Comparison of ENCODE assay signal across 8 mouse cellular contexts in the genomic region with DNA sequence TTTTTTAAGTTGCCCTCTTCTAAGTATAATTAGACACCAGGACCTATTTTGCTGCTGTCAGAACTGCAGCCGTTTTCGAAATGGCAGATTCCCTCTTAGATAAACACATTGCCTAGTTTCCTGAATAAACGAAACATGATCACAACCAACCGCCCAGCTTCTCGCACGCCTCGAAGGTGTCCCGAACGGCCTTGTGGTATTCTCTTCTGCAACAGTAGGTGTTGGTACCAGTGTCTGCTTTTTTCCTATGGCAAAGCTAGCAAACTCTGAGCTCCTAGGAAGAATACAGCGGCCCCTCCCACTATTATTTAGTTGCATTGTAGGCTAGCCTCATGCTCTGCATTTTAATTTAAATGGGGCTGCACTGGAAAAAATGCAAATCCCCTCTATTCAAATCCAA. TPM values are rescaled to one million over a fixed set of nuclear protein-coding genes. Genes with fewer than 3 reads are reported as not detected.
DNase-seq lines count a peak whose midpoint lies in the region; ATAC-seq lines count a peak whose summit lies in the region.

No protein-coding gene starts in this region.

- no peaks in the 10 kb centered on the region for H3K9me3 ChIP-seq in heart, embryonic 11.5 days (replicated peaks; ENCODE audit: control insufficient read depth, low read length)
- no peaks in the 10 kb centered on the region for H3K9me3 ChIP-seq in liver, embryonic 16.5 days (replicated peaks; ENCODE audit: control insufficient read depth, low read length)

- no peaks in the 10 kb centered on the region for H3K27me3 ChIP-seq in heart, embryonic 11.5 days (ENCODE audit: control insufficient read depth, insufficient read depth, low read length)
- H3K27me3 ChIP-seq in liver, embryonic 16.5 days (ENCODE audit: control insufficient read depth, insufficient read depth, low read depth, low read length): no peaks in the 10 kb centered on the region

- H3K4me3 ChIP-seq in heart, embryonic 11.5 days (ENCODE audit: low read depth, low read length): peak overlapping the region; percentile 26
- H3K4me3 ChIP-seq in liver, embryonic 16.5 days (ENCODE audit: low read depth, low read length): peak overlapping the region; percentile 39

- peak overlapping the region; percentile 64 for H3K9ac ChIP-seq in heart, embryonic 11.5 days (ENCODE audit: low read depth, low read length)
- H3K9ac ChIP-seq in liver, embryonic 16.5 days (ENCODE audit: low read depth, low read length): no peak overlapping the region; the same call in 1 of the 2 replicates

- DNase-seq in heart, postnatal 36 days: no peak
- DNase-seq in MEL-GATA-1-ER (ENCODE audit: extremely low read depth, low read depth): peak; percentile 67
- no peak for DNase-seq in B cell, adult 2 months
- no peak for DNase-seq in cerebellum, adult 18-20 months
- no peak for DNase-seq in left cerebral cortex, postnatal 25 days (ENCODE audit: low spot score in 2 of 2)

- intact Hi-C loops in heart, postnatal 36 days (cut with DNase I): no loop called here
- intact Hi-C loops in left cerebral cortex, postnatal 25 days (cut with DNase I): no loop called here

- ATAC-seq in heart, embryonic 11.5 days (replicated peaks; ENCODE audit: insufficient number of reproducible peaks, low FRiP score, low TSS enrichment): no peak
- peak; percentile 77 for ATAC-seq in granulocyte monocyte progenitor cell, adult 5-6 weeks (replicated peaks; ENCODE audit: poor library complexity, severe bottlenecking)
- ATAC-seq in liver, embryonic 16.5 days (ENCODE audit: low read depth): peak; percentile 40; the same call in 1 of the 2 replicates

- H3K27ac ChIP-seq in heart, embryonic 11.5 days (ENCODE audit: low read depth, low read length): no peak overlapping the region
- H3K27ac ChIP-seq in liver, embryonic 16.5 days (ENCODE audit: low read length): peak overlapping the region; percentile 48

- WGBS in heart, embryonic 11.5 days (ENCODE audit: insufficient replicate concordance): 4% methylated on average over 10 of the region's 10 CpGs
- 4% methylated on average over 10 of the region's 10 CpGs for WGBS in liver, embryonic 16.5 days (ENCODE audit: insufficient replicate concordance)

- H3K4me2 ChIP-seq in heart, embryonic 11.5 days: peak overlapping the region; percentile 60
- peak overlapping the region; percentile 60 for H3K4me2 ChIP-seq in liver, embryonic 16.5 days (ENCODE audit: low read depth, low read length)

- H3K36me3 ChIP-seq in heart, embryonic 11.5 days (ENCODE audit: control insufficient read depth, insufficient read depth, low read length): no peaks in the 10 kb centered on the region
- H3K36me3 ChIP-seq in liver, embryonic 16.5 days (ENCODE audit: control insufficient read depth, insufficient read depth): no peaks in the 10 kb centered on the region

- H3K4me1 ChIP-seq in heart, embryonic 11.5 days (ENCODE audit: control insufficient read depth, insufficient read depth, low read length): peaks cover 7% of the 10 kb centered on the region; the same call in 1 of the 2 replicates
- peaks cover 15% of the 10 kb centered on the region for H3K4me1 ChIP-seq in liver, embryonic 16.5 days (ENCODE audit: control insufficient read depth, low read depth, low read length)

RNA-seq across cellular contexts. Expression of gene Zfp217, which starts 45.3 kb away (rescaled TPM):
- polyA plus RNA-seq in heart, embryonic 11.5 days (2014; fragmentation: Nextera tagmentation; extraction: Ambion mirVana): 2.9 and 3.7 TPM in 2 replicates
- total RNA-seq in heart, postnatal 36 days (2021): 10 to 100 TPM; 11.2 to 13.0 TPM
- total RNA-seq in granulocyte monocyte progenitor cell, adult 5-6 weeks (2014; fragmentation: Nextera tagmentation): 43.1 and 67.6 TPM in 2 replicates
- 29.8 and 36.0 TPM in 2 replicates for total RNA-seq in granulocyte monocyte progenitor cell, adult 5-6 weeks (2017)
- polyA plus RNA-seq in liver, embryonic 16.5 days (2015; fragmentation: Nextera tagmentation; extraction: Ambion mirVana): 4.2 and 5.7 TPM in 2 replicates
- total RNA-seq in left cerebral cortex, postnatal 25 days (2021): 1 to 10 TPM; 2.4 to 3.0 TPM
